Mouse (Mus musculus): Measurements from ENCODE around the gene Hist1h1d. TPM values are rescaled to one million over a fixed set of nuclear protein-coding genes. Genes with fewer than 3 reads are reported as not detected.
"Not testable (repeated sequence)": the region's sequence is repeated elsewhere in the genome, so short reads cannot be mapped to it uniquely, and the experiment has no call there.

Hist1h1d gene
- polyA plus RNA-seq, 1 experiment from 2014 or later = 0.09 TPM

DNA sequence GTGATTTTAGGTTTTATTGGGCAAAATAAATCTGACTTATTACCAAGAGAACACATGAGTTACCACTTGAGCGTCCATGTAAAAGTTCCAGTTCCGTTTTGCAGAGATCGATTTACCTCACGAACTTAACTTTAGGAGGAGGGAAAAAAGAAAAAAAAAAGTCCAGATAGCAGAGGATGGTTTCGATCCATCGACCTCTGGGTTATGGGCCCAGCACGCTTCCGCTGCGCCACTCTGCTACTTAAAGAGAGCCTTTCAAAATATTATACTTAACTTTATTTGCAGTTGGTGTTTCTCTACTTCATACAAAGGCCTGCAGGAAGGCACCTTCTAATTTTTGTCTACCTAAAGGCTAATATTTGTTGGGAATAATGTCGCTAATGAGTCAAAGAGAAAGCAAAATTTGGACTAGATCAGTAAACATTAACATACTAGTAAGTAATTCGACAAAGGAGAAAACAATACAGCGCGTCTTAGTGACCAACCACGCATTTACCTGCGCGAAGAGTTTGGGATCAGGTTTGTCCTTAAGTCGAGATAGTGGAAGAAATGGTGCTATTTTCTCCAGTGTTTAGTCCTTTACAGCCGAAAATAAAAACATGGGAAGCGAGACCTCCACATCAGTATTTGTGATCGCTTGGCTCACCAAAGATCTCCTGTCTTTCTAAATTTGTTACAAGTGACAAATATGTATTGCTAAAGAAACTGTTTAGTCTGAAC lies 22.7 kb upstream of the Hist1h1d start:
- H3K4me2 ChIP-seq = peak overlapping the region; percentile 87
- WGBS = 0% methylated on average over 20 of the region's 20 CpGs
- peak overlapping the region; percentile 73 for H3K9ac ChIP-seq (replicated peaks)
- H3K27ac ChIP-seq (replicated peaks) = peak overlapping the region; percentile 96
- H3K9me3 ChIP-seq (replicated peaks) = no peaks in the 10 kb centered on the region
- H3K4me3 ChIP-seq (replicated peaks) = peak overlapping the region; percentile 56
- H3K36me3 ChIP-seq = no peaks in the 10 kb centered on the region
- peaks cover 39% of the 10 kb centered on the region for H3K4me1 ChIP-seq
- no peaks in the 10 kb centered on the region for H3K27me3 ChIP-seq (replicated peaks)
- ATAC-seq (ENCODE audit: low FRiP score) = peak; percentile 20; the same call in 1 of the 2 replicates

- under 1% methylated on average over 62 of the region's 70 CpGs for WGBS
- Histone ChIP-seq H3K4me2 (peak within 1 kb of the TSS; percentile 87), H3K9me3 (replicated peaks) (no peaks in the 10 kb centered on the region), H3K9ac (replicated peaks) (peak within 1 kb of the TSS; percentile 73), H3K4me3 (replicated peaks) (peak within 1 kb of the TSS; percentile 56), H3K27ac (replicated peaks) (peak within 1 kb of the TSS; percentile 96), H3K36me3 (no peaks in the 10 kb centered on the region), H3K27me3 (replicated peaks) (no peaks in the 10 kb centered on the region), H3K4me1 (peaks cover 34% of the 10 kb centered on the region)
- ATAC-seq (ENCODE audit: low FRiP score) = peak; percentile 89
These were observed 21.9 kb upstream of the Hist1h1d start, which contains the start of gene Hist1h4h for GRCm38 (mm10) chr13:23530901-23531875. Hist1h4h (plus strand) TSS chr13:23531050.

DNA sequence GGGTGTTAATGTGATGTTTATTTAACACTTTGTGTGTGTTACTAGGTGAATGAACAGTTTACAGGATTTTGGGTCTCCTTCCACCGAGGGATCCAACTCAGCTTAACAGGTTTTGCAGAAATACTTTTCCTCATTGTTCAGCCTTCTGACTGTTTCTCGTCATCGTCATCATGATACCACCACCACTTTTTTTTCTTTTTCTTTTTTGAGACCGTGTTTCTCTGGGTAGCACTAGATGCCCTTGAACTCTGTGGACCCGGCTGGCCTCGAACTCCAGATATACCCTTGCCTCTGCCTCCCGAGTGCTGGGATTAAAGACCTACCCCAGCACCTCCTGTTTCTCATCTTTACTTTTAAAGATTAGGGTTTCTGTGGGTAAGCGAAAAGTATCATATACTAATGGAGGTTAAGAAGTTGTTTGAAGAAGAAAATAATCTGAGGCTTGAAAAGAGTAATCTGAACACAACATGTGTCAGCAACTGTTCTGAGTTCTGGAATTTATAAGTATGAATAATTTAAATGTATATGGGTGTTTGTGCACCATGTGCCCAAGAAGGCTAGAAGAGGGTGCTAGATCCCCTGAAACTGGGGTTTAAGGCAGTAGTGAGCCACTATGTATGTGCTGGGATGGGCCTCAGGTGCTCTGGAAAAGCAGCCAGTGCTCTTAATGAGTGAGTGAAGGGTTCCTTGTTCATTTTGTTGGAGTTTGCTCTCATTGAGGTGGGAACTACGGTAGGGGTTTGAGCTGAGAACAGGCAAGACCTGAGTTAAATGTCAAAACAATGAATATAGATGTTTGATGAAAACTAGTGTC lies 20.6 kb upstream of the Hist1h1d start:
- Histone ChIP-seq H3K9me3 (replicated peaks) (no peaks in the 10 kb centered on the region), H3K4me3 (replicated peaks) (peak overlapping the region; percentile 56), H3K4me1 (peaks cover 31% of the 10 kb centered on the region), H3K27me3 (replicated peaks) (no peaks in the 10 kb centered on the region), H3K27ac (replicated peaks) (peak overlapping the region; percentile 96; the same call in 1 of the 2 replicates), H3K4me2 (peak overlapping the region; percentile 87), H3K36me3 (no peaks in the 10 kb centered on the region), H3K9ac (replicated peaks) (peak overlapping the region; percentile 65)
- no peak for ATAC-seq (ENCODE audit: low FRiP score)
- WGBS = 25% methylated on average over 9 of the region's 9 CpGs

DNA sequence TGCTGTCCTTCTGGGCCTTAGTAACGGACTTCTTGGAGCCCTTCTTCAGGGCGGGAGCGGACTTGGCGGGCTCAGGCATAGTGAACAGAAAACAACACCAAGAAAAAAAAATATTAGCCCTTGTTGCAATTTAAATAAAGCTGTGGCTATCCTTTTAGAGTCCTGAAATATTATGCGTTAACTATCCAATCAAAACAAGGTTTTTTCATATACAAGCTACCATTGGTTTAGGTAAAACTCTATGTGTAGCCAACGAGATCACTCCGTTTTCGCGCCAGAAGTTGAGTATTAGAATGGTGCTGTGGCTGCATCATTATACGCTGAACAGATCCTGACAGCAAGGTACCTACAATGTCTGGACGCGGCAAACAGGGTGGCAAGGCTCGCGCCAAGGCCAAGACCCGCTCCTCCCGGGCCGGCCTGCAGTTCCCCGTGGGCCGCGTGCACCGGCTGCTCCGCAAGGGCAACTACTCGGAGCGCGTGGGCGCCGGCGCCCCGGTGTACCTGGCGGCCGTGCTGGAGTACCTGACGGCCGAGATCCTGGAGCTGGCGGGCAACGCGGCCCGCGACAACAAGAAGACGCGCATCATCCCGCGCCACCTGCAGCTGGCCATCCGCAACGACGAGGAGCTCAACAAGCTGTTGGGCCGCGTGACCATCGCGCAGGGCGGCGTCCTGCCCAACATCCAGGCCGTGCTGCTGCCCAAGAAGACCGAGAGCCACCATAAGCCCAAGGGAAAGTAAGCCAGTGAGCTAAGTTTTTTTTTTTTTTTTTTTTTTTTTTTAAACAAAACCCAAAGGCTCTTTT lies 19.3 kb upstream of the Hist1h1d start, which contains the start of gene Hist1h2af:
TSS of gene Hist1h2af (plus strand) at position 347 of the 808 bp plus-strand sequence.
- not testable (repeated sequence) for H3K36me3 ChIP-seq; H3K9me3 ChIP-seq (replicated peaks); H3K27me3 ChIP-seq (replicated peaks)
- peak within 1 kb of the TSS; percentile 56 for H3K4me3 ChIP-seq (replicated peaks)
- H3K27ac ChIP-seq (replicated peaks) = peak within 1 kb of the TSS; percentile 77
- peak within 1 kb of the TSS; percentile 40 for H3K9ac ChIP-seq (replicated peaks)
- peaks cover 31% of the 10 kb centered on the region for H3K4me1 ChIP-seq
- WGBS = under 1% methylated on average over 25 of the region's 53 CpGs
- peak; percentile 25; the same call in 1 of the 2 replicates for ATAC-seq (ENCODE audit: low FRiP score)
- H3K4me2 ChIP-seq = peak within 1 kb of the TSS; percentile 87

GRCm38 (mm10) chr13:23534368-23535131 lies 18.5 kb upstream of the Hist1h1d start:
- H3K4me2 ChIP-seq = peak overlapping the region; percentile 87
- no peak for ATAC-seq (ENCODE audit: low FRiP score)
- H3K4me3 ChIP-seq (replicated peaks) = peak overlapping the region; percentile 56
- H3K4me1 ChIP-seq = peaks cover 31% of the 10 kb centered on the region
- peak overlapping the region; percentile 73 for H3K27ac ChIP-seq (replicated peaks)
- no peaks in the 10 kb centered on the region for H3K9me3 ChIP-seq (replicated peaks)
- H3K27me3 ChIP-seq (replicated peaks) = no peaks in the 10 kb centered on the region
- H3K36me3 ChIP-seq = no peaks in the 10 kb centered on the region
- peak overlapping the region; percentile 36 for H3K9ac ChIP-seq (replicated peaks)
- WGBS = 1% methylated on average over 15 of the region's 15 CpGs

GRCm38 (mm10) chr13:23535137-23536075 lies 17.7 kb upstream of the Hist1h1d start, which contains the start of gene Hist1h3g:
Hist1h3g (plus strand) TSS chr13:23535422.
- H3K9me3 ChIP-seq (replicated peaks); H3K36me3 ChIP-seq; H3K27me3 ChIP-seq (replicated peaks): not testable (repeated sequence)
- ATAC-seq (ENCODE audit: low FRiP score) = peak; percentile 88
- peak within 1 kb of the TSS; percentile 73 for H3K27ac ChIP-seq (replicated peaks)
- under 1% methylated on average over 52 of the region's 62 CpGs for WGBS
- H3K4me2 ChIP-seq = peak within 1 kb of the TSS; percentile 87
- peaks cover 26% of the 10 kb centered on the region for H3K4me1 ChIP-seq
- peak within 1 kb of the TSS; percentile 40 for H3K9ac ChIP-seq (replicated peaks)
- H3K4me3 ChIP-seq (replicated peaks) = peak within 1 kb of the TSS; percentile 56

- H3K4me3 ChIP-seq (replicated peaks) = peak overlapping the region; percentile 14
These were observed 16.8 kb upstream of the Hist1h1d start for GRCm38 (mm10) chr13:23536076-23536822.

GRCm38 (mm10) chr13:23537006-23537710 lies 15.9 kb upstream of the Hist1h1d start:
- H3K36me3 ChIP-seq = no peaks in the 10 kb centered on the region
- WGBS = 76% methylated on average over 3 of the region's 3 CpGs
- H3K9ac ChIP-seq (replicated peaks) = no peak overlapping the region
- H3K27ac ChIP-seq (replicated peaks) = no peak overlapping the region
- H3K4me2 ChIP-seq = no peak overlapping the region; the same call in 1 of the 2 replicates
- no peaks in the 10 kb centered on the region for H3K27me3 ChIP-seq (replicated peaks)
- H3K9me3 ChIP-seq (replicated peaks) = no peaks in the 10 kb centered on the region
- H3K4me1 ChIP-seq = peaks cover 23% of the 10 kb centered on the region
- no peak overlapping the region for H3K4me3 ChIP-seq (replicated peaks)
- ATAC-seq (ENCODE audit: low FRiP score) = no peak

More at GRCm38 (mm10) chr13:23536076-23536822, 16.8 kb upstream of the Hist1h1d start:
- Histone ChIP-seq H3K27ac (replicated peaks) (no peak overlapping the region), H3K4me2 (peak overlapping the region; percentile 87), H3K9me3 (replicated peaks) (no peaks in the 10 kb centered on the region), H3K36me3 (no peaks in the 10 kb centered on the region), H3K4me1 (peaks cover 26% of the 10 kb centered on the region), H3K9ac (replicated peaks) (no peak overlapping the region; the same call in 1 of the 2 replicates), H3K27me3 (replicated peaks) (no peaks in the 10 kb centered on the region)
- 24% methylated on average over 7 of the region's 7 CpGs for whole genome bisulfite sequencing
- no peak for ATAC-seq (ENCODE audit: low FRiP score)
